Mouse (Mus musculus): Measurements from ENCODE around the gene Kif17. TPM values are rescaled to one million over a fixed set of nuclear protein-coding genes. Genes with fewer than 3 reads are reported as not detected.

Kif17 gene
- polyA plus RNA-seq, 1 experiment from 2014 or later, result 3.0 TPM

DNA sequence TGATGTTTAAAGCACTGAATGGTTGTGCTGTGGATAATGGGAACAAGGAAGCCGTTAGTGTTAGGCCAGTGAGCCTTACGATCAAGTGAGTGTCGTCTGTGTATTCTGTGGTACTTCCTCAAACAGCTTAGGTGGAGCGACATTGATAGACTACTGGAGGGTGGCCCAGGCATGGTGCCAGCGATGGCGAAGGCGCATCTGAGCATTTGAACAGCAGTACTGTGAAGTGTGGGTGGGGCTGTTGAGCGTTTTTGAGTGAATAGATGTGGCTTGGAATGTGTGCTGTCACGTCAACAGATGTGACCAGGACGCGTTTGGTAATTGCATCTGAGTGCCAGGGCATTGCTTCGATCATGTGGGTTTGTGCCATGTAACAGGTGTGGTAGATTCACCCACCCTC is 57.5 kb downstream of the Kif17 start:
- Histone ChIP-seq H3K27ac (ENCODE audit: low read length) (no peak overlapping the region), H3K9ac (ENCODE audit: low read length) (no peak overlapping the region), H3K9me3 (ENCODE audit: control insufficient read depth, low read length) (no peaks in the 10 kb centered on the region), H3K36me3 (ENCODE audit: control insufficient read depth, insufficient read depth, low read length) (peaks cover 25% of the 10 kb centered on the region), H3K27me3 (ENCODE audit: control insufficient read depth, insufficient read depth, low read depth, low read length) (no peaks in the 10 kb centered on the region), H3K4me1 (replicated peaks; ENCODE audit: control insufficient read depth, insufficient read depth, low read length) (peaks cover 16% of the 10 kb centered on the region), H3K4me3 (ENCODE audit: low read length) (no peak overlapping the region), H3K4me2 (ENCODE audit: low read depth, low read length) (no peak overlapping the region)
- ATAC-seq (ENCODE audit: low read depth), result no peak
- WGBS, result 80% methylated on average over 12 of the region's 12 CpGs

DNA sequence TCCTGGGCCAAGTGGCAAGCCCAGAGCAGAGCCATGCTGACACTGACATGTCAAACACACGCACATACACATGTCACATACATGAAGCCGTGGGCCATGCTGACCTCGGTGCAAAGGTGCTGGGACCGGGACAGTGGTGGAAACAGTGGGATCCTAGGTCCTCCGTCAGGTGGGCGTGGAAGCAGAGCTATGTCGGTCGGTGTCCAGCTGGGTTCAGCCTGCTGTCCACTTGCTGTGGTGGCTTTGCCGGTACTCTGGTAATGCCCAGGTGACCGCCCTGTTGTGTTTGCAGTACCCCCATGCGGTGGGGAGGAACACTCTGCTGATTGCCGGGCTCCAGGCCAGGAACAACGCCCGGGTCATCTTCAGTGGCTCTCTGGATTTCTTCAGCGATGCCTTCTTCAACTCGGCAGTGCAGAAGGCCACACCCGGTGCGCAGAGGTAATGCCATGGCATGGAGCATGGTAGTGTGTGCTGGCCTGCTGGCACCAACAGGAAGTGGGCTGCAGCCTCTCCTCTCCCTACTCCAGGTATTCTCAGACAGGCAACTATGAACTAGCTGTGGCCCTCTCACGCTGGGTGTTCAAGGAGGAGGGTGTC is 60.2 kb downstream of the Kif17 start:
- Histone ChIP-seq H3K27ac (ENCODE audit: low read length) (no peak overlapping the region), H3K4me2 (ENCODE audit: low read depth, low read length) (no peak overlapping the region), H3K9me3 (ENCODE audit: control insufficient read depth, low read length) (no peaks in the 10 kb centered on the region), H3K27me3 (ENCODE audit: control insufficient read depth, insufficient read depth, low read depth, low read length) (no peaks in the 10 kb centered on the region), H3K36me3 (ENCODE audit: control insufficient read depth, insufficient read depth, low read length) (peaks cover 38% of the 10 kb centered on the region), H3K4me3 (ENCODE audit: low read length) (no peak overlapping the region), H3K4me1 (replicated peaks; ENCODE audit: control insufficient read depth, insufficient read depth, low read length) (peaks cover 7% of the 10 kb centered on the region), H3K9ac (ENCODE audit: low read length) (no peak overlapping the region)
- no peak for ATAC-seq (ENCODE audit: low read depth)
- 91% methylated on average over 19 of the region's 19 CpGs for WGBS

DNA sequence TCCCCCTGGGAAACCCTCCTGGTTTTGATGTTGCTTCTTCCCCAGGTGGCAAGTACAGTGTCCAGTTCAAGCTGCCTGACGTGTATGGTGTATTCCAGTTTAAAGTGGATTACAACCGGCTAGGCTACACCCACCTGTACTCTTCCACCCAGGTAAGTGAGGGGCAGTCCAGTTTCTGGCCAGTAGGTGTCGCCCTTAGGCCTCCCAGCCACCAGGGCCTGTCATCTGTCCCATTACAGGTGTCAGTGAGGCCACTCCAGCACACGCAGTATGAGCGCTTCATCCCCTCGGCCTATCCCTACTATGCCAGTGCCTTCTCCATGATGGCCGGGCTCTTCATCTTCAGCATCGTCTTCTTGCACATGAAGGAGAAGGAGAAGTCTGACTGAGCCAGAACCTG is 61.4 kb downstream of the Kif17 start:
- no peak overlapping the region for H3K27ac ChIP-seq (ENCODE audit: low read length)
- WGBS, result 58% methylated on average over 8 of the region's 8 CpGs
- H3K4me1 ChIP-seq (replicated peaks; ENCODE audit: control insufficient read depth, insufficient read depth, low read length), result no peaks in the 10 kb centered on the region
- no peak overlapping the region for H3K4me3 ChIP-seq (ENCODE audit: low read length)
- H3K36me3 ChIP-seq (ENCODE audit: control insufficient read depth, insufficient read depth, low read length), result peaks cover 41% of the 10 kb centered on the region
- H3K9me3 ChIP-seq (ENCODE audit: control insufficient read depth, low read length), result no peaks in the 10 kb centered on the region
- H3K9ac ChIP-seq (ENCODE audit: low read length), result no peak overlapping the region
- ATAC-seq (ENCODE audit: low read depth), result peak; percentile 56; the same call in 1 of the 2 replicates
- no peaks in the 10 kb centered on the region for H3K27me3 ChIP-seq (ENCODE audit: control insufficient read depth, insufficient read depth, low read depth, low read length)
- no peak overlapping the region for H3K4me2 ChIP-seq (ENCODE audit: low read depth, low read length)

GRCm38 (mm10) chr4:138312105-138312504 is 61.9 kb downstream of the Kif17 start:
- Histone ChIP-seq H3K4me2 (ENCODE audit: low read depth, low read length) (no peak overlapping the region), H3K27me3 (ENCODE audit: control insufficient read depth, insufficient read depth, low read depth, low read length) (no peaks in the 10 kb centered on the region), H3K27ac (ENCODE audit: low read length) (no peak overlapping the region), H3K4me3 (ENCODE audit: low read length) (no peak overlapping the region), H3K4me1 (replicated peaks; ENCODE audit: control insufficient read depth, insufficient read depth, low read length) (no peaks in the 10 kb centered on the region), H3K36me3 (ENCODE audit: control insufficient read depth, insufficient read depth, low read length) (peaks cover 45% of the 10 kb centered on the region), H3K9me3 (ENCODE audit: control insufficient read depth, low read length) (no peaks in the 10 kb centered on the region), H3K9ac (ENCODE audit: low read length) (no peak overlapping the region)
- no peak for ATAC-seq (ENCODE audit: low read depth)
- WGBS, result 92% methylated on average over 3 of the region's 3 CpGs

- Histone ChIP-seq H3K4me2 (ENCODE audit: low read depth, low read length) (no peak overlapping the region), H3K9me3 (ENCODE audit: control insufficient read depth, low read length) (no peaks in the 10 kb centered on the region), H3K27me3 (ENCODE audit: control insufficient read depth, insufficient read depth, low read depth, low read length) (no peaks in the 10 kb centered on the region), H3K27ac (ENCODE audit: low read length) (no peak overlapping the region), H3K36me3 (ENCODE audit: control insufficient read depth, insufficient read depth, low read length) (peaks cover 43% of the 10 kb centered on the region), H3K4me1 (replicated peaks; ENCODE audit: control insufficient read depth, insufficient read depth, low read length) (no peaks in the 10 kb centered on the region), H3K4me3 (ENCODE audit: low read length) (no peak overlapping the region), H3K9ac (ENCODE audit: low read length) (no peak overlapping the region)
- 85% methylated on average over 11 of the region's 11 CpGs for WGBS
- ATAC-seq (ENCODE audit: low read depth), result no peak
Observed at GRCm38 (mm10) chr4:138313021-138313420, 62.8 kb downstream of the Kif17 start.

- Histone ChIP-seq H3K27ac (ENCODE audit: low read length) (no peak overlapping the region), H3K4me3 (ENCODE audit: low read length) (no peak overlapping the region), H3K27me3 (ENCODE audit: control insufficient read depth, insufficient read depth, low read depth, low read length) (no peaks in the 10 kb centered on the region), H3K9me3 (ENCODE audit: control insufficient read depth, low read length) (no peaks in the 10 kb centered on the region), H3K9ac (ENCODE audit: low read length) (no peak overlapping the region), H3K4me1 (replicated peaks; ENCODE audit: control insufficient read depth, insufficient read depth, low read length) (no peaks in the 10 kb centered on the region), H3K36me3 (ENCODE audit: control insufficient read depth, insufficient read depth, low read length) (peaks cover 40% of the 10 kb centered on the region), H3K4me2 (ENCODE audit: low read depth, low read length) (no peak overlapping the region)
- WGBS, result 91% methylated on average over 4 of the region's 4 CpGs
- ATAC-seq (ENCODE audit: low read depth), result no peak
Observed at GRCm38 (mm10) chr4:138313795-138314194, 63.6 kb downstream of the Kif17 start.

- Histone ChIP-seq H3K4me2 (ENCODE audit: low read depth, low read length) (no peak overlapping the region), H3K9me3 (ENCODE audit: control insufficient read depth, low read length) (no peaks in the 10 kb centered on the region), H3K27ac (ENCODE audit: low read length) (no peak overlapping the region), H3K4me1 (replicated peaks; ENCODE audit: control insufficient read depth, insufficient read depth, low read length) (0 out of 2 replicates have a peak, but pooled peaks cover 3% of the 10 kb centered on the region), H3K4me3 (ENCODE audit: low read length) (no peak overlapping the region), H3K36me3 (ENCODE audit: control insufficient read depth, insufficient read depth, low read length) (peaks cover 28% of the 10 kb centered on the region), H3K27me3 (ENCODE audit: control insufficient read depth, insufficient read depth, low read depth, low read length) (no peaks in the 10 kb centered on the region), H3K9ac (ENCODE audit: low read length) (no peak overlapping the region)
- WGBS, result 74% methylated on average over 9 of the region's 9 CpGs
- ATAC-seq (ENCODE audit: low read depth), result no peak
Observed at GRCm38 (mm10) chr4:138315781-138316180, 65.5 kb downstream of the Kif17 start.

DNA sequence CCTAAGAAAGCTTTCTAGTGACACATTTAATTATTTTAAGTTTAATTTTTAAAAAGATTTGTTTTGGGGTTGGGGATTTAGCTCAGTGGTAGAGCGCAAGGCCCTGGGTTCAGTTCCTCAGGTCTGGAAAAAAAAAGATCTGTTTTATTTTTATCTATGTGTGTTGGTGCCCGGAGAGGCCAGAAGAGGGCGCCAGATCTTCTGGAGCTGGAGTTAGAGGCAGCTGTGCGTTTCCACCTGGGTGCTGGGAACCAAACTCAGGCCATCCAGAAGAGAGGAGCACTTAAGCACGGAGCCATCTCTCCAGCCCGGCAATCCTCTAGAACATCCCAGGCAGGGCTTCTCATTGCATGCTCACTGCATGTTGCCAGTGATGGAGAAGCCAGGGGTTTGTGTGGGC is 66.1 kb downstream of the Kif17 start:
- Histone ChIP-seq H3K4me3 (ENCODE audit: low read length) (no peak overlapping the region), H3K4me2 (ENCODE audit: low read depth, low read length) (no peak overlapping the region), H3K9me3 (ENCODE audit: control insufficient read depth, low read length) (no peaks in the 10 kb centered on the region), H3K27ac (ENCODE audit: low read length) (no peak overlapping the region), H3K9ac (ENCODE audit: low read length) (no peak overlapping the region), H3K36me3 (ENCODE audit: control insufficient read depth, insufficient read depth, low read length) (peaks cover 27% of the 10 kb centered on the region), H3K27me3 (ENCODE audit: control insufficient read depth, insufficient read depth, low read depth, low read length) (no peaks in the 10 kb centered on the region), H3K4me1 (replicated peaks; ENCODE audit: control insufficient read depth, insufficient read depth, low read length) (0 out of 2 replicates have a peak, but pooled peaks cover 3% of the 10 kb centered on the region)
- WGBS, result 87% methylated on average over 6 of the region's 6 CpGs
- no peak for ATAC-seq (ENCODE audit: low read depth)

DNA sequence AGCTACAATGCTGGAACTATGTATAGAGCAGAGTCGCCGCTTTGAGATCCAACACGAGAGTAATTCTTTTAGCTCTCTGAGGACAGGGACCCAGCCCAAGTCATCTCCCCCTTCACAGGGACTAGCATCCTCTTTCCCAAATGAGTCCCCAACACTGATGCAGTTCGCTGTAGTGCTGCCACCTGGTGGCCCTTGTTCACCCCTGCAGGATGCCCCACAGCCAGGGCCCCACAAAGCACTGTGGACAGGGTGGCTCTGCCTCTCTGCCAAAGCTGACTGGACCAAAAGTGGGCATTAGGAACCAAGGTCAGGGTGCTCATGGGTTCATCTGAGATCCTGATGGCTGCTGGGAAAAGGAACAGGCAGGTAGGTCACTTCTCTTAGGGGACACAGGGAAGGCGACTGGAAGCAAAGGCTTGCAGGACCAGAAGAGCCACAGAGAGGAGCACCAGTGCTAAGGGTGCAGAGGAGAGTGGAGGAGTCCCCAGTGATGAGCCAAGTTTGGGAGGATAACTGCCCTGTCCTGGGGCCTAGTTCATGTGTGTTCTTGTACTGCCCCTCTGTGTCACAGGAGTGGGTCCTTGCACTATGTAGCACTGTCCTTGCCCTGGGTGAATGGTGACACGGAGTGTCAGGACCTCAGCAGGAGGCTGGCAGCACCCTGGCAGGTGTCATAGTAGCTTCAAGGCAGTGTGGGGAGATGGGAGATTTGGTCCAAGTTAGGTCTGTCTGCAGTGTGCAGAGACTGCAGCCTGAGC is 68.5 kb downstream of the Kif17 start:
- Histone ChIP-seq H3K27me3 (ENCODE audit: control insufficient read depth, insufficient read depth, low read depth, low read length) (no peaks in the 10 kb centered on the region), H3K4me3 (ENCODE audit: low read length) (no peak overlapping the region), H3K4me1 (replicated peaks; ENCODE audit: control insufficient read depth, insufficient read depth, low read length) (peaks cover 6% of the 10 kb centered on the region; the same call in 1 of the 2 replicates), H3K9ac (ENCODE audit: low read length) (no peak overlapping the region), H3K9me3 (ENCODE audit: control insufficient read depth, low read length) (no peaks in the 10 kb centered on the region), H3K4me2 (ENCODE audit: low read depth, low read length) (no peak overlapping the region), H3K27ac (ENCODE audit: low read length) (no peak overlapping the region), H3K36me3 (ENCODE audit: control insufficient read depth, insufficient read depth, low read length) (peaks cover 13% of the 10 kb centered on the region; the same call in 1 of the 2 replicates)
- 48% methylated on average over 6 of the region's 6 CpGs for WGBS
- ATAC-seq (ENCODE audit: low read depth), result peak; percentile 38; the same call in 1 of the 2 replicates

Measured in lung, embryonic 16.5 days (tissue).